29 mouse cellular contexts compared by ENCODE assay signal in the genomic region with DNA sequence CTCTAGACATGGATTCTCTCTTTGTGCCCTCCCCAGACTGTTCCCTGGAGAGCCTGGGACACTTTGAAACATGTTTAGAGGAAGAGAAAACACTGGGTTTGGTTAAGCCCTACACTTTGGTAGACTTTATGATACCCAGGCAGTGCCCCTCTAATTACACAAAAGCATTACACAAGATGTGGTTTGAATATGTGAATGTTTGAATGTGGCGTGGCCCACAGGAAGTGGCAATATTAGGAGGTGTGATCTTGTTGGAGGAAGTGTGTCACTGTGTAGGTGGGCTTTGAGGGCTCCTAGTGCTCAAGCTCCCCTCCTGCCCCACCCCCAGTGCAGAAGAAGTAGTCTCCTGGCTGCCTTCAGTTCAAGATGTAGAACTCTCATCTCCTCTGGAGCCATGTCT. TPM values are rescaled to one million over a fixed set of nuclear protein-coding genes. Genes with fewer than 3 reads are reported as not detected.
DNase-seq lines count a peak whose midpoint lies in the region; ATAC-seq lines count a peak whose summit lies in the region.
"Had no signal": no experiment of that assay in that cellular context is flagged by ENCODE, and none has a peak within 500 bp of the region (broad histone marks: within the 10 kb centered on the region; RNA-seq: fewer than 3 reads in every experiment).

No protein-coding gene starts in this region.

- DNase-seq in intestine, embryonic 14.5 days (ENCODE audit: low spot score) = peak; percentile 33
- peak; percentile 27 for DNase-seq in induced T-regulatory cell, adult 2 months (ENCODE audit: low read depth)
- DNase-seq in kidney, postnatal 14 days = no peak
- DNase-seq in ovary, postnatal 36 days (ENCODE audit: low spot score) = no peak
- no peak for DNase-seq in left cerebral cortex, adult 11 months (ENCODE audit: low spot score)
- DNase-seq: adrenal gland, adult 2 months; adrenal gland, postnatal 36 days; cerebellum, adult 2 months; cerebellum, postnatal 25 days; gastrocnemius, postnatal 25 days; heart, adult 18-20 months; heart, postnatal 4 days; kidney, adult 9 months; kidney, postnatal 10 days; lung, adult 18-20 months; lung, postnatal 4 days; right cerebral cortex, postnatal 4 days had no signal

- H3K36me3 ChIP-seq in intestine, embryonic 14.5 days (ENCODE audit: control insufficient read depth, insufficient read depth, low read length) = no peaks in the 10 kb centered on the region
- H3K36me3 ChIP-seq in intestine, embryonic 16.5 days (ENCODE audit: control insufficient read depth, insufficient read depth, low read length) = no peaks in the 10 kb centered on the region
- H3K36me3 ChIP-seq: limb, embryonic 13.5 days; midbrain, embryonic 15.5 days; neural tube, embryonic 12.5 days had no signal

- H3K4me3 ChIP-seq in intestine, embryonic 14.5 days (ENCODE audit: low read depth, low read length) = no peak overlapping the region
- H3K4me3 ChIP-seq in intestine, embryonic 16.5 days (ENCODE audit: low read length) = no peak overlapping the region
- H3K4me3 ChIP-seq: layer of hippocampus, adult 2 months; limb, embryonic 13.5 days; midbrain, embryonic 15.5 days; neural tube, embryonic 12.5 days had no signal

- ATAC-seq in intestine, embryonic 14.5 days (replicated peaks; ENCODE audit: low FRiP score, low TSS enrichment, low read depth) = no peak
- ATAC-seq in intestine, embryonic 16.5 days = no peak
- peak; percentile 46 for ATAC-seq in activated CD4-positive, CD25-positive, alpha-beta regulatory T cell, adult 4 months
- ATAC-seq: forebrain, embryonic 14.5 days; hindbrain, embryonic 16.5 days; intestine, postnatal 0 days; lung, postnatal 0 days; midbrain, embryonic 15.5 days had no signal

- H3K4me2 ChIP-seq in intestine, embryonic 14.5 days (ENCODE audit: low read length) = no peak overlapping the region
- H3K4me2 ChIP-seq in intestine, embryonic 16.5 days (ENCODE audit: low read depth, low read length) = no peak overlapping the region
- H3K4me2 ChIP-seq: heart, embryonic 11.5 days; limb, embryonic 13.5 days; liver, embryonic 11.5 days; midbrain, embryonic 15.5 days; neural tube, embryonic 12.5 days had no signal

- whole genome bisulfite sequencing in intestine, embryonic 14.5 days = 97% methylated on average over 1 of the region's 1 CpGs
- WGBS in intestine, embryonic 16.5 days = 88% methylated on average over 1 of the region's 1 CpGs

- H3K9ac ChIP-seq in intestine, embryonic 14.5 days (ENCODE audit: low read length) = no peak overlapping the region
- H3K9ac ChIP-seq in intestine, embryonic 16.5 days (ENCODE audit: low read depth, low read length) = no peak overlapping the region
- H3K9ac ChIP-seq: limb, embryonic 13.5 days; midbrain, embryonic 15.5 days; neural tube, embryonic 12.5 days had no signal

- H3K4me1 ChIP-seq in intestine, embryonic 14.5 days (replicated peaks; ENCODE audit: control insufficient read depth, insufficient read depth, low read length) = no peaks in the 10 kb centered on the region
- peaks cover 5% of the 10 kb centered on the region; the same call in 1 of the 2 replicates for H3K4me1 ChIP-seq in intestine, embryonic 16.5 days (ENCODE audit: control insufficient read depth, insufficient read depth, low read length)

- no peak overlapping the region for H3K27ac ChIP-seq in intestine, embryonic 14.5 days (ENCODE audit: low read depth)
- H3K27ac ChIP-seq in intestine, embryonic 16.5 days (ENCODE audit: low read length) = no peak overlapping the region
- H3K27ac ChIP-seq: layer of hippocampus, adult 2 months; limb, embryonic 13.5 days; midbrain, embryonic 15.5 days; neural tube, embryonic 12.5 days had no signal

- no peaks in the 10 kb centered on the region for H3K27me3 ChIP-seq in intestine, embryonic 14.5 days (replicated peaks; ENCODE audit: control insufficient read depth, insufficient read depth, low read length)
- no peaks in the 10 kb centered on the region for H3K27me3 ChIP-seq in intestine, embryonic 16.5 days (replicated peaks; ENCODE audit: control insufficient read depth, insufficient read depth, low read length)
- H3K27me3 ChIP-seq: limb, embryonic 13.5 days; midbrain, embryonic 15.5 days; neural tube, embryonic 12.5 days had no signal

- H3K9me3 ChIP-seq in intestine, embryonic 14.5 days (ENCODE audit: control insufficient read depth, low read length) = no peaks in the 10 kb centered on the region
- no peaks in the 10 kb centered on the region for H3K9me3 ChIP-seq in intestine, embryonic 16.5 days (ENCODE audit: control insufficient read depth, low read length)
- H3K9me3 ChIP-seq: limb, embryonic 13.5 days; midbrain, embryonic 15.5 days; neural tube, embryonic 12.5 days had no signal

RNA-seq across cellular contexts. Expression of gene Pxylp1, which starts 4.2 kb away (rescaled TPM):
- polyA plus RNA-seq in intestine, embryonic 14.5 days (2014; fragmentation: Nextera tagmentation; extraction: Ambion mirVana) = 56.2 and 67.0 TPM in 2 replicates
- polyA plus RNA-seq in intestine, embryonic 16.5 days (2015; fragmentation: Nextera tagmentation; extraction: Ambion mirVana) = 35.2 and 38.1 TPM in 2 replicates
- 10 to 100 TPM; 10.5 to 11.5 TPM for polyA plus RNA-seq in activated CD4-positive, CD25-positive, alpha-beta regulatory T cell, adult 4 months (2017; shearing (Covaris generic))

Comparison
In these comparisons a context has a peak if more than half of its experiments do, and no peak if none do; other contexts are left out.
1. DNase-seq: peak in intestine, embryonic 14.5 days (single experiment) and induced T-regulatory cell, adult 2 months (single experiment); none in kidney, postnatal 14 days (single experiment), ovary, postnatal 36 days (single experiment) and left cerebral cortex, adult 11 months (single experiment).